Mouse (Mus musculus) liver (tissue): Measurements from ENCODE around the gene Galntl6.
A peak's percentile ranks its signal among the peaks of the same experiment; 100 is the strongest.

ENCODE experiments used
- DNase-seq: peaks from one replicate; pipeline ENCODE4 v3.0.0-alpha.2; 2020; ENCODE audit warnings: mixed read lengths

Galntl6 gene

GRCm38 (mm10) chr8:58912196-58912839 is at the start of gene Galntl6:
Gene Galntl6 (minus strand): TSS chr8:58912640.
- DNase-seq: peak; percentile 3

GRCm38 (mm10) chr8:58957195-58957739 is 44.8 kb upstream of the Galntl6 start:
- DNase-seq: no peak

- DNase-seq: no peak
Observed at GRCm38 (mm10) chr8:58943773-58944172, 31.3 kb upstream of the Galntl6 start.

- DNase-seq: no peak
Observed at GRCm38 (mm10) chr8:58931066-58931465, 18.6 kb upstream of the Galntl6 start.

DNA sequence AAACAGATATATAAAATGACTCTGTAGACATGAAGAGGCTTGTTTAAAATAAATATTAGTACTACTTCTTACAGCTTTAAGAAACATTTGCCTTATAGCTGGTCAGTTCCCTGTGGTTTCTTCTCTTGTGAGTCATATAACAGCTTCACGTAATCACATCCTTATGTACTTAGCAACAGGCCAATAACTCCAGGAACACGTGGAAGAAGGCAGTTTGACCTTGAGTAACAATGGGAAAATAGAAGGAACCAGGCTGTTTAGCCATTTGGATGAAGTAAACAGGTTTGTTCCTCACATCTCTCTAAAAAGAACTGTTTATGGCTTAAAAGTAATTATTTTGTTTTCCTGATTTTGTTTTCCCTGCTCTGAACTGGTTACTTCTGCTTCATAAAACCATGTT is 2.7 kb upstream of the Galntl6 start:
- DNase-seq: no peak

DNA sequence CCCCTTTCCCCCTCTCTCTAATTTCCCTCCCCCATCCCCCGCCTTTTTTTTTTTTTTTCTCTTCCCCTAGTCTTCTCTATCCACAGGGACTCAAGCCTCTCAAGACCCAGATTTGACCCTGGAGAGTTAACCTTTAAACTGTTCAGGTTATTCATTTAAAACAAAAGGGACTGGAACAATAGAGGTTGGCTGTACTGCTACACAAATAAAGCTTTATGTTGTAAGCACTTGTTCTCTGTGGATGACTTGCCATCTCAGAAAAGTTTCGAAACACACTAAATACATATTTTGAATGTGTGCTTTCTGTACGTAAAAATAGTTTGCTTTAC is 1.2 kb upstream of the Galntl6 start:
- DNase-seq: no peak

DNA sequence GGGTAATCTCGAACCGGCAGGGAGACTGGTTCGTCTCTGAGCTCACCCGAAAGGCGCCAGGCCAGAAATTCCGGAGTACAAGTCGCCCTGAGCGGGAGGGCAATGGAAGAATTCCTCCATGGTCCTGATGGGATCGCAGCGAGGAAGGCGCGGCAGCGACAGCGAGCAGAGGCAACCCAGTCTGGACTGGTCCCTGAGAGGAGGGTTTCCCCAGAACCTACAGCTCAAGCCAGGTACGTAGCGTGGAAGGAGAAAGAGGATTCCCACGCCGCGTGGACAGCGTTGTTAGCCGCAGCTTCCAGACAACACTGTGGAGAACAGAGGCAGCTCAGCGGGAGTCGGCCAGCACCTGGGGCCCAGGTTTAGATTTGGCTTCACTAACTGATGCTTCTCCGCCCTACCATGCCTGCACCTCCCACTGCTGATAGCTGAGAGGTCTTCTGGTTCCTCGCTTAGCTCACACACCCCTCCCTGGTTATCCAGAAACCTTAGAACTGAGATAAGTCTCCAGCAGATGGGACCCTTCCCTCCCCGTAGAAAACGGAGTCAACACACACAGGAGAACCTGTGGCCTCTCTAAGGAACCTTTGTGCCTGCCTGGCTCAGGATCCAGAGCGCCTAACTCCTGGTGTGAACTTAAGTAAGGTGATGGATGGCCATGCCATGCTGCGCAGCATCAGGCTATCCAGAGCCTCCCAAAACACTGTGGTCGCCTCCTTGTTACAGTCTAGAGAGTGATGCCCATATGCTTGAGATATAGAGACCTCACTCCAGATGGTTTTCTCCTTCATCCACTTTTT is 600 bp upstream of the Galntl6 start:
- peak; percentile 3 for DNase-seq

DNA sequence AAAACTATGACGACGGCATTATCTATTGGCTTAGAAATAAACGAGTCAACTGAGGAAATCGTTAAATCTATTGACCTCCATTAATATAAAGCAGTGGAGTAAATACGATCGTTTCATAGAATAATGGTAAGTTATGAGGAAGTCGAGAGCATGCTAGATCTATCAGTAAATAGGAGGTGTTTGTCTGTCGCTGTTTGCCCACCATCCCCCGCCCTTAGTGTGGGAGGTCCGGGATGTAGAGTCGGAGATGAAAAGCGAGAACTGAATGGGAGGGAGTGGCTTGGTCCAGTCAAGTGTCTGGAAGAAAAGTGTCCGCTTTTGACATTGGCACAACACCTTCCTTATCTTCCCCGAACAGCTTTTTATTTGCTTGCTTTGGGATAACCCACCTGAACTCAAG is 763 bp downstream of the Galntl6 start, which contains the start of gene BC030500:
BC030500 (plus strand) TSS at position 79 of the 400 bp plus-strand sequence.
- no peak for DNase-seq

- no peak for DNase-seq
Observed at GRCm38 (mm10) chr8:58904465-58904864, 8.0 kb downstream of the Galntl6 start.

- no peak for DNase-seq
Observed at GRCm38 (mm10) chr8:58895960-58896359, 16.5 kb downstream of the Galntl6 start.

GRCm38 (mm10) chr8:58890591-58890990 is 21.8 kb downstream of the Galntl6 start:
- DNase-seq: no peak

GRCm38 (mm10) chr8:58886405-58886804 is 26.0 kb downstream of the Galntl6 start:
- DNase-seq: no peak

GRCm38 (mm10) chr8:58824347-58824746 is 88.1 kb downstream of the Galntl6 start:
- DNase-seq: no peak

DNA sequence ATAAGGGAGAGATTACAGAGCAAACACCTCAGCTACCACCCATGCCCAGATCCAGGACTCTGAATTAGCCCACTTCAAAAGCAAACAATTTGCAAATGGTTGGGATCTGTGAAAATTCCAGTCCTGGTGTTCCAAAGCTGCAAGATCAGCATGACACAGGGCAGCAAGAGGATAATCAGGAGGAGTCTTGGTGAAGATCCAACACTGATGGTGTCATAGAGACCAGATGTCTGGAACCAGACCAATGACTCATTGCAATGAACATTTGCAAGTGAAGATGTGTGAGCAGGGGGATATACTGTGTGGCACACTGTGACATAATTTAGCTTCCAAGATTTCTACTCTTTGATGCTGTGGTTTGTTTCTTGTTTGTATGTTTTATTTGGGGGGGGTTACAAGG is 107.2 kb downstream of the Galntl6 start:
- no peak for DNase-seq

DNA sequence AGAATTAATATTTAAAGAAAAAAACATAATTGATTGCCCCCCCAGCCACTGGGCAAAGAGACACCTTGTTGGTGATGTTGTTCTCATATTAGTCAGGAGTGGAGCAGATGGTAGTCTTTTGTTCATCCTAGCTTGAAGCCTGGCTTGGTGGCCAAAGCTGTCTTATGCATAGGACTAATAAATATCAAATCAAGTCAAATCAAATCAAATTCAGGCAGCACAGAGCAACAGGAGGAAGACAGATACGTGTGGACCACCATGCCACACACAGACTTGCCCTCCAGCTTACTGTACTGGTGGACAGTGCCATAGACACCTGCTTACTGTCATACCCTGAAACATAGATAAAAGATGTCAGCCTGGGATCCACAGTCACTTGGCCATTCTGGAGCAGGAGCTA is 110.6 kb downstream of the Galntl6 start:
- DNase-seq: no peak

GRCm38 (mm10) chr8:58753769-58754168 is 158.7 kb downstream of the Galntl6 start:
- no peak for DNase-seq

DNA sequence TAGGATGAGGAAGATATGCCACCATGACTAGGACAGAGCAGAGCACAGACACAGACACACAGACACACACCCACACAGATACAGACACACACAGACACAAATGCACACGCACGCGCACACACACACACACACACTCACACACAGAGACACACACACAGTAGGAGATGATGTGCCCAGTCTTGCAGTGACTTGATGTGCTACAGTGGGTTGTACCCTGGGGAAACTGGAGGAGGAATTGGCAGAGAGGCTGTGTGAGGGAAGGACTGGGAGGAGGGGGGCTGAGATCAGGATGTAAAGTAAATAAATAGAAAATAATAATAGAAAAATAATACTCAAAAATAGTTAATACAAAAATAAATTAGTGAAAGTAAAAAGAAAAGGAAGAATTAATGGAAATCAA is 174.5 kb downstream of the Galntl6 start:
- DNase-seq: no peak

DNA sequence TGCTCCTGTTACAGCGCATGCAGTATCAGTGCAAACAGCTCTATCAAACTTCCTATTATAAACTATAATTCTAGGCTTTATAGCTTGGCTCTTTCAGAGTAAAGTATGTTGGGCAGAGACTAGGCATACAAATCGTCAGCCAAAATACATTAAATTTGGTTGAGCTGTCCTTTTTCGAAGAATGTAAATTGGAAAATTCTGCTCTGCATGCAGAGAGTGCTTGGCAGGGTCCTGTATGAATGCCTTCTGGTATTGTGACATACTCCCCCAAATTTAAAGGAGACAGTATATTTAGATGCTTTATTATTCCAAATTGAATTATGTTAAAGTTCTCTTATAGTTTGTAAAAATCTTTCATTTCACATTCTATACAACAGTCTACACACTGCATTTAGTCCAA is 220.7 kb downstream of the Galntl6 start:
- DNase-seq: no peak

GRCm38 (mm10) chr8:58677847-58678450 is 234.5 kb downstream of the Galntl6 start:
- no peak for DNase-seq

- DNase-seq: no peak
Observed at GRCm38 (mm10) chr8:58669075-58669474, 243.4 kb downstream of the Galntl6 start.

- no peak for DNase-seq
Observed at GRCm38 (mm10) chr8:58660019-58660418, 252.4 kb downstream of the Galntl6 start.

DNA sequence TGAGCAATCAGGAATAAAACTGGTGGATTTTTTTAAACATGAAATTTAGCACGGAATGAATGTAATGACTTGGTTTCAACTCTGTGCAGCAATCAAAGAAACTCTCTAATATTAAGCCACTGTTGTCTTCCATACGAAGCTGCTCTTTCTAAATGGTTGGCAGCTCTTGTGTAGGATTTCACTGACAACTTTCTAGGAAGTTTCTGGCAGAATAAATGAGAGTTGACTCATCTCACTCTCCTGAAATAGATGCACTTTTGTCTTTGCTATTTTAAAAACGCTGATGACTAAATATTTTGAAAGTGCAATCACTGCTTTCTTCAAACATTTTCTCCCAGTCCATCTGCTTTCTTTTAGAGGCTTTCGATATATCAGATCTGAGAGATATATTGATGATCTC is 256.8 kb downstream of the Galntl6 start:
- no peak for DNase-seq

GRCm38 (mm10) chr8:58606451-58606850 is 306.0 kb downstream of the Galntl6 start:
- no peak for DNase-seq

DNA sequence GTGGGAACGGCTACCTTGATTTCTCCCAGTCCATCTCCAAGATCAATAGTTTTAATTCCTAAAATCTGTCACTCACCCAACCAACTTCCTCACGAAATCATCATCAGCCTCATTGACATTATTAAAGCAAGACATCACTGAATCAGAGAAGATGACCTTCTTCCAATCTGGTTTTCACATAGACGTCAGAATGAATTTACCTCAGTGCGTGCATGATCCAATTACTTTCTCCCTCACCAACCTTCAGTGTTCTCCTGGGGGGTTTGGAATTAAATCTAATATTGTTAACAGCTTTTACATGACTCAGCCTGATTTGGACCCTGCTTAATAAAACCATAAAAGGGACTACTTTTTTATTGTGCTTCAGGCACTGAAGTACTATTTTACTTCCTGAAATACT is 307.7 kb downstream of the Galntl6 start:
- DNase-seq: no peak
